Mouse (Mus musculus): ENCODE measurements around the gene Cep41. TPM values are rescaled to one million over a fixed set of nuclear protein-coding genes. Genes with fewer than 3 reads are reported as not detected.
A peak's percentile ranks its signal among the peaks of the same experiment; 100 is the strongest.

The Cep41 gene
- polyA plus RNA-seq, 1 experiment from 2014 or later = 23.3 TPM

DNA sequence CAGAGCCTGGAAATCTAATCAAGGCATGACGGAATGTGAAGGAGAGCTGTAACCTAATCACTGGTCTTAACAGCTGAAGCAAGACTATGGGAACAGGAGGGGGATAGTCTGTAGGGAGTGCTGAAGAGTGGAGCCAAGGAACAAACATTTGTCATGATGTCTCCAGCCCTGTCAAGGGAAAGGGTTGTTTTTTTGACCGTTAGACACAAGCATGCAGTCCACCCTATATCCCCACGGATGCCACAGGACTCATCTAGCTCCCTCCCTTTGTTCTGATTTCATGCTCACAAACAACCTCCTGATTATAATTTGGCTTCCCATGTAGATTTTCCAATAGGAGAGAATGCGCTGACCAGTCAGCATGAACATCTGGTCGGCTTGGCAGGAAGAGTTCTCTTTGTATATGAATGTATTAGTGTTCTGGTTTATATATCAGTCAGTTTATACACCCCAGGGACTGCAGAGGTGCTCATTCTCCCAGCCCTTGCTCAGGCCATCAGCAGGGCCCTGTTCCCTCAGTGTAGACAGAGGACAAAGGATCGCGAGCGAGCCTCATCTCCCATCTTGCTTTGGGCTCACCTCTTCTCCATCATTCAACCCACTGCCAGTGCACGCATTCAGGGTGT is 10.5 kb upstream of the Cep41 start:
- WGBS = 93% methylated on average over 9 of the region's 9 CpGs
- Histone ChIP-seq H3K27me3 (no peaks in the 10 kb centered on the region), H3K4me2 (no peak overlapping the region), H3K9me3 (no peaks in the 10 kb centered on the region), H3K4me3 (replicated peaks) (no peak overlapping the region), H3K4me1 (peaks cover 2% of the 10 kb centered on the region), H3K27ac (no peak overlapping the region), H3K9ac (no peak overlapping the region), H3K36me3 (replicated peaks) (no peaks in the 10 kb centered on the region)
- no peak for ATAC-seq (ENCODE audit: low FRiP score)

DNA sequence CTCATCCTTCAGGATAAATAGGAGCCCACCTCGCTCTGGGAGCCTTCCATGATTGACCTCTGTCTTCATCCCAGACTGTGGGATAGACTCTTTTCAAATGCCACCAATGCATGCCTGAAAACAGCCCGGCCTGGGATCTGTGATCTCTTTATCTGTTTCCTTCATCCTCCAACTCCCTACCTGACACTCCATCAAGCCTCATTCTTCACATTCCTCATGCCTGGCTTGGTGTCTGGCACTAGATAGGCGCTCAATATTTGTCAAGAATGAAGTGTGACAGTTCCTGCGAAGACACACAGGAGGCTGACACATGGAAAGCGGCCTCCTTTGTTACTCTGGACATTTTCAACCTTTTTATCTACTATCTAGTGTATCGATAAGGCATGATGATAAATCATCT is 9.9 kb upstream of the Cep41 start:
- WGBS = 86% methylated on average over 6 of the region's 6 CpGs
- no peak overlapping the region for H3K4me2 ChIP-seq
- no peak overlapping the region for H3K27ac ChIP-seq
- no peak for ATAC-seq (ENCODE audit: low FRiP score)
- no peaks in the 10 kb centered on the region for H3K36me3 ChIP-seq (replicated peaks)
- no peaks in the 10 kb centered on the region for H3K9me3 ChIP-seq
- H3K9ac ChIP-seq = no peak overlapping the region
- H3K4me3 ChIP-seq (replicated peaks) = no peak overlapping the region
- H3K27me3 ChIP-seq = no peaks in the 10 kb centered on the region
- no peaks in the 10 kb centered on the region; the same call in 1 of the 2 replicates for H3K4me1 ChIP-seq

DNA sequence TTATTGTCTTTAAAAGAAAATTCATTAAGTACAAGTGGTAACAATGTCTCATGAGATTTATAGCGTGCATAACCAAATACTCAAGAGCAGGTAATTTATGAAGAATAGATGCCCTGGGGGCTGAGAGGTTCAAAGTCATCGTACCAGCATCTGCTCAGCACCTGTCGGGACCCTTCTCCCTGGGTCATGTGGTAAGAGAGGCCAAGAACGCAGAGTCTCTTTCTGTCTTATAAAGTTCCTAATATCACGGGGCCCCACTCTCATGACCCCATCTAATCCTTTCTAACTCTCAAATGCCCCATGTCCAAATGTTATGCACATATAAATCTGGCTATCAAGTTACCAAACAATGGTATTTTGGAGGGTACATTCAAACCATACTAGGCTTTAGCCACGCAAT is 9.3 kb upstream of the Cep41 start:
- no peaks in the 10 kb centered on the region for H3K27me3 ChIP-seq
- no peaks in the 10 kb centered on the region for H3K36me3 ChIP-seq (replicated peaks)
- no peak overlapping the region for H3K27ac ChIP-seq
- no peak overlapping the region for H3K9ac ChIP-seq
- no peak overlapping the region for H3K4me3 ChIP-seq (replicated peaks)
- no peaks in the 10 kb centered on the region for H3K9me3 ChIP-seq
- no peak overlapping the region for H3K4me2 ChIP-seq
- ATAC-seq (ENCODE audit: low FRiP score) = no peak
- 87% methylated on average over 6 of the region's 6 CpGs for WGBS
- H3K4me1 ChIP-seq = peaks cover under 1% of the 10 kb centered on the region

DNA sequence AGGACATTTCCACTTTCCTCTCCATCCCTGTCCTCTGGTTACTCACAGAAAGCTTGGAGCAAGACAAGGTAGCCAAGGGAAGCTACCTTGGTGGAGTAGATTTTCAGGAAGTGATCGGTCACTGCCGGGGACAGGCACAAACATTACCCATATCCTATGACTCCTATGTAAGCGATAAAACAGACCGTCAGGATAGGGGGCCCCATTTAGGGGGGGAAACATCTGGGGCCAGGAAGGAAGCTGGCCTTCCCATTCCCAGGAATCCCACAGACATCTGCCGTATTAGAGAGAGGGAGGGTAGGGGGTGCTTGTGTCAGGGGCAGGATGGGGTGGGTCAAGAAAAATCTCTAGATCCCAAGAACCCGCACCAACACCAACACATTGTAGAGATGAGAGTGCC is 6.6 kb upstream of the Cep41 start:
- Histone ChIP-seq H3K27ac (peak overlapping the region; percentile 59; the same call in 1 of the 2 replicates), H3K4me1 (peaks cover 6% of the 10 kb centered on the region), H3K9ac (no peak overlapping the region), H3K36me3 (replicated peaks) (no peaks in the 10 kb centered on the region), H3K4me2 (no peak overlapping the region), H3K27me3 (no peaks in the 10 kb centered on the region), H3K4me3 (replicated peaks) (no peak overlapping the region), H3K9me3 (no peaks in the 10 kb centered on the region)
- WGBS = 85% methylated on average over 6 of the region's 6 CpGs
- ATAC-seq (ENCODE audit: low FRiP score) = no peak

DNA sequence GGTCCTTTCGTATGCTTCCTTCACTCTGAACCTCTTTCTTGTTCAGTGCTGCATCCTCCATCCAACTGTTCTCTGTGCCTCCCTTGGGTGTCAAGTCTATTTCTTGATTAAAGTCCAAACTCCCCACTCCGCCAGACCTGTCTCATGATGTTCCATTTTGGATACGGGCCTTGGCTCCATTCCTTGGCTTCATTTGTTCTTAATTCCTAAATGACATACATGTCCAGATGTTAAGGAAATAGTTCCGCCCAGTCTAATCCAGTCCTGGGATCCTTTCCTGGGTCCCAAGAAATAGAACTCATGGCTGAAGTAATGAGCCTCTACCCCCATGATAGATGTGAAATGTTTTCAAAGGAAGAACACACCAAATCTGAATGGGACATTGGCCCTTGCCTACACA is 4.5 kb upstream of the Cep41 start:
- H3K4me1 ChIP-seq = peaks cover 13% of the 10 kb centered on the region
- WGBS = 89% methylated on average over 4 of the region's 4 CpGs
- H3K9ac ChIP-seq = no peak overlapping the region
- no peaks in the 10 kb centered on the region for H3K9me3 ChIP-seq
- H3K27me3 ChIP-seq = no peaks in the 10 kb centered on the region
- H3K27ac ChIP-seq = no peak overlapping the region
- H3K4me2 ChIP-seq = no peak overlapping the region
- no peak for ATAC-seq (ENCODE audit: low FRiP score)
- no peaks in the 10 kb centered on the region for H3K36me3 ChIP-seq (replicated peaks)
- no peak overlapping the region for H3K4me3 ChIP-seq (replicated peaks)

DNA sequence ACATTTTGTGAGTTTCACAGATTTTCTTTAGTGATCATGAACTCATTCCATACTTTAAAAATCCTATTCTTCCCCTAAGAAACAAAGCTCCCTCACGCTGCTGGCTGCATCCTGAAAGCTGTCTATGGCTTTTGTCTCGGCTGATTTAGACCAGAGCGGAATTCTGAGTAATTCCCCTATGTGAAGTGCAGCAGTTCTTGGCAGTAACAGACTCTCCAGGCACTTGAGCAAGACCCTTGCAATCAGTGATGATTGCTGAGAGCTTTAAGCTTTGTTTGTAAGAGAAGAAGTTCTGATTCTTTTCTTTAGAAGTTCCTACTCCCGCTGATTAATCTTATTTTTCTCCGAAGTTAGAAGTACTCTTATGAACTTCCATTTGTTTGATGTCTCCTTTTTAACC is 3.9 kb upstream of the Cep41 start:
- no peak overlapping the region for H3K4me3 ChIP-seq (replicated peaks)
- H3K9ac ChIP-seq = no peak overlapping the region
- peaks cover 18% of the 10 kb centered on the region for H3K4me1 ChIP-seq
- no peaks in the 10 kb centered on the region for H3K9me3 ChIP-seq
- WGBS = 30% methylated on average over 5 of the region's 5 CpGs
- peak overlapping the region; percentile 47; the same call in 1 of the 2 replicates for H3K27ac ChIP-seq
- no peak overlapping the region for H3K4me2 ChIP-seq
- no peaks in the 10 kb centered on the region for H3K36me3 ChIP-seq (replicated peaks)
- H3K27me3 ChIP-seq = no peaks in the 10 kb centered on the region
- ATAC-seq (ENCODE audit: low FRiP score) = no peak

DNA sequence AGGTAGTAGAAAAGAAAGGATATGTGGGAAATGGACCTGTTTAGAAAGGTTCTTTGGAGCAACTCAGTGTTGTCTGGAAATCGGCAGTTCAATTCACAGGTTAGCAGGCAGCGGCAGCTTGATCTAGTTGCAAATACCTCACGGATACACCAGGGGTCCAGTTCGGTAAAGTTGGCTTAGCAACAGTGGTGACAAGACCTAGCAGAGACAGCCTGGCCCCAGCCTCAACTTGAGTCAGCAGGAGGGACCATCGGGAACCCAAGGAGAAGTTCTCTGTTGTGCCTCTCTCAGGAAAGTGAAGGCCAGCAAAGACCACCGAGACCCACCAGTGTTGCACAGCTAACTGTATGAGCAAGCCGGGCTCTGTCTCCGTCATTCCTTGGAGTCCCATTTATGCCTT is 1.6 kb upstream of the Cep41 start:
- ATAC-seq (ENCODE audit: low FRiP score) = no peak
- H3K27me3 ChIP-seq = no peaks in the 10 kb centered on the region
- peaks cover 19% of the 10 kb centered on the region for H3K4me1 ChIP-seq
- H3K4me2 ChIP-seq = no peak overlapping the region
- no peak overlapping the region for H3K4me3 ChIP-seq (replicated peaks)
- no peaks in the 10 kb centered on the region for H3K36me3 ChIP-seq (replicated peaks)
- H3K9ac ChIP-seq = no peak overlapping the region
- no peaks in the 10 kb centered on the region for H3K9me3 ChIP-seq
- 90% methylated on average over 8 of the region's 8 CpGs for WGBS
- peak overlapping the region; percentile 96; the same call in 1 of the 2 replicates for H3K27ac ChIP-seq

DNA sequence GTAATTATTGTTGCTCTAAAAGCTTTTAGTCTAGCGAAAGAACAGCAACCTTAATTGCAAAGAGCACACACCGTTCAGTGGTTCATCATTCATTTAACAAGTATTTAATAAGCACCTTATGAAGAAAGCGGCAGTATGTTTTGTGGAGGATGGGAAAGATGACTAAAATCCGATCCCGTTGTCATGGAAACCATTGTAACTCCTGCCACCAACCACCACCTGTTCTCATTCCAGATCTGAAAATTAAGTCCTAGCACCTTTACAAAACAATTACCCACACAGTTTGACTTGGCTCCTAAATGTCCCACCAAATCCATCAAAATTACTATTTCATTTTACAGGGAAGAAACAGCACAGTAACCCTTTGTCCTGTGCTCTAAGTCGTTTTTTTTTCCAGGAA is 660 bp upstream of the Cep41 start:
- Histone ChIP-seq H3K4me2 (peak overlapping the region; percentile 45), H3K4me3 (replicated peaks) (peak overlapping the region; percentile 56; the same call in 1 of the 2 replicates), H3K27ac (peak overlapping the region; percentile 96), H3K4me1 (peaks cover 19% of the 10 kb centered on the region), H3K9ac (no peak overlapping the region; the same call in 1 of the 2 replicates), H3K9me3 (no peaks in the 10 kb centered on the region), H3K27me3 (no peaks in the 10 kb centered on the region), H3K36me3 (replicated peaks) (no peaks in the 10 kb centered on the region)
- WGBS = 21% methylated on average over 6 of the region's 6 CpGs
- peak; percentile 12; the same call in 1 of the 2 replicates for ATAC-seq (ENCODE audit: low FRiP score)

DNA sequence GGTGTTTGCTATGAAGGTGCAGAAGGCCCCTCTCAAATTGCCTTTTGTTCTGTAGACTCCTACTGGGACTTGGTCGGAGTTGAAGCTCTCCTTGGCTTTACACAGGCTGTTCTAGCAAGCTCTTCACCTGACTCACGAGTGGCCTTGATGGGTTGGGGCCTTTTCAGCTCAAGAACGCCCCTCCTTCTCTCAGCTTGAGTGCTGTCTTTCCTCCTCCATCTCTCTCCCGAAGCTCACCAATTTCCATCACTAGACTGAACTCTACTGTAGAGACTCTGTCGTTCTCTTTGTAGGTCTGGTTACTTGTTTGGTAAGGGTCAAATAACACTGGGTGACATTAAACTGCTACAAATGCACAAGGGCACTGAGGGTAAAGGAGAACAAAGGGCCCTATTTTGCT is 723 bp downstream of the Cep41 start:
- H3K9me3 ChIP-seq = no peaks in the 10 kb centered on the region
- peak overlapping the region; percentile 61 for H3K9ac ChIP-seq
- no peaks in the 10 kb centered on the region for H3K27me3 ChIP-seq
- peaks cover 18% of the 10 kb centered on the region for H3K4me1 ChIP-seq
- H3K4me2 ChIP-seq = peak overlapping the region; percentile 63
- no peak for ATAC-seq (ENCODE audit: low FRiP score)
- H3K4me3 ChIP-seq (replicated peaks) = peak overlapping the region; percentile 56
- peak overlapping the region; percentile 96 for H3K27ac ChIP-seq
- WGBS = 80% methylated on average over 5 of the region's 5 CpGs
- H3K36me3 ChIP-seq (replicated peaks) = no peaks in the 10 kb centered on the region

DNA sequence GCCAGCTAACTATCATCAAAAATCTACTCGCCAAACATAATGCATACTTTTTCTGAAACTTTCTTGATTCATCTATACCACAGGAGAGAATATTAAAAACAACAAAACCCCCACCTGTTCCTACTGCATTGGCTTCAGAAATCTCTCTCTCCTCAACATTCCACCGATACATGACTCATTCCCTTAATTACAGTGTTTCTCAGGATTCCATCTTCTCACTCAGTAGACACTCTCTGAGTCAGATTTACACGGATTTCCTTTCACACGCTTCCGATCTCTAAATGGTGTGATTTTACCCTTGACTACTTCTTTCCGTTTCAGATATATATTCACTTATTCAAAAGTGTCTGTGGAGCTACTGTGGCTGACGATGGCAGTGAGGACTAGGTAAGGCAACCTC is 6.4 kb downstream of the Cep41 start:
- WGBS = 91% methylated on average over 7 of the region's 7 CpGs
- no peak for ATAC-seq (ENCODE audit: low FRiP score)

DNA sequence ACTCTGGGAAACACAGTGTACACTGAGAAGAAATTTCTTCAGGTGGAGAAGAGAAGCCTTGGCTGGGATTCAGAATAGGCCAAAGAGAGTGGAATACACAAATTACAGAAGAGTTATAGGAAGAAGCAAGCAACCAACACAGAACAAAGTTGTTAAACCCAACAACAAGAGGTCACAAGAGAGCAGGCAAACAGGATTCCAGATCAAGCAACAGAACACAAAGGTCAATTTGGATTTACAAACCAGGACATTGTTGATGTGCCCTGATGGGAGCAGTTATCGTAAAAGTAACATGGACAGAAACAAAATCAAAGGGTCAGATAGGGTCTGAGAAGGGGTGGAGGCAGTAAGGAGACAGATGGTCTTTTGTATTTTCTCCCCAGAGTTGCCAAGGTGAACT is 9.0 kb downstream of the Cep41 start:
- H3K4me2 ChIP-seq = no peak overlapping the region
- H3K27me3 ChIP-seq = no peaks in the 10 kb centered on the region
- no peaks in the 10 kb centered on the region for H3K36me3 ChIP-seq (replicated peaks)
- H3K4me1 ChIP-seq = peaks cover 14% of the 10 kb centered on the region
- H3K4me3 ChIP-seq (replicated peaks) = no peak overlapping the region
- H3K9ac ChIP-seq = no peak overlapping the region
- WGBS = 80% methylated on average over 1 of the region's 1 CpGs
- no peak for ATAC-seq (ENCODE audit: low FRiP score)
- H3K27ac ChIP-seq = no peak overlapping the region
- no peaks in the 10 kb centered on the region for H3K9me3 ChIP-seq

More for the DNA sequence above, 6.4 kb downstream of the Cep41 start:
- H3K27me3 ChIP-seq = no peaks in the 10 kb centered on the region
- no peaks in the 10 kb centered on the region for H3K9me3 ChIP-seq
- H3K36me3 ChIP-seq (replicated peaks) = no peaks in the 10 kb centered on the region
- no peak overlapping the region for H3K9ac ChIP-seq
- no peak overlapping the region for H3K4me2 ChIP-seq
- peaks cover 11% of the 10 kb centered on the region for H3K4me1 ChIP-seq
- H3K4me3 ChIP-seq (replicated peaks) = no peak overlapping the region
- no peak overlapping the region for H3K27ac ChIP-seq

DNA sequence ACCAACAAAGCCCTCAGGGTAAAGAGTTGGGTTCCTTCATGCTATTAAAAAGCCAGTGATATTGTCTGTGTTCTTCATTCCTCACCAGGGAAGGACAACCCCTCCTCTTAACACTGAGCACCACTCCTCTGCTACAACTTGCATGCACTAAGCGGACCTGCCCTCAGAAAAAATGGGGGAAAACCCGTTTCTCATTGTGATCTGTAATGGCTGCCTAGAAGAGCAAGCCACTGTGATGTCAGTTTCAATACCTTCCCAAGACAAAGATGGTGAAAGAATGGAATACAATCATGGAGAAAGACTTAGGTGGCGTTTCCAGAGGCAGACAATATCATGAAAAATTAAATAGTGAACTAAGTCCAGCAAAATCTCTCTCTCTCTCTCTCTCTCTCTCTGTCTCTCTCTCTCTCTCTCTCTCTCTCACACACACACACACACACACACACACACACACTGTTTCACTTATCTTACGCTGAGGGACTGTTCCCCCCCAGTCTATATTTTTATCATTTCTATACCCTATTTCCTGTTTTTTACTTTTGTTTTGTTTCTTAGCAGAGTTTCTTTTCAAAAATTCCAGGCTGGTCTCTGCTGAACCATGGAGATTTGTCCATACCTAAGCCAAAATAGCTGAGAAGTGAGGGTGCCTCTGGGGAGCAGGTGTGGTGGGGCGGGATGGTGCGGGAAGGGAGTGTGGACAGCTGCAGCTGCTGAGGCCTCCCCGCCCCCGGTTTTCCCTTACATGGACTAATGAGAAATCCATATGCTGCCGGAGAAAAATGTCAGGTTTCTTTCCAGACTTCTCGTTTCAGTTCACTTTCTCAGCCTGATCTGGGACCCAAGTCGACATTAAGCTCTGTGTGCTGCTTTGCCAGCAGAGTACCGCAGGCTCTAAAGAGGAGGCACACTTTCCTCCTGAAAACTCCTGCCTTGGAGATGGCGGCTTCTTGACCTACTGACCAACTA is 11.3 kb downstream of the Cep41 start:
- H3K4me1 ChIP-seq = peaks cover 29% of the 10 kb centered on the region
- no peak overlapping the region for H3K4me2 ChIP-seq

More for the DNA sequence above, 11.3 kb downstream of the Cep41 start:
- Histone ChIP-seq H3K4me3 (replicated peaks) (no peak overlapping the region), H3K9me3 (no peaks in the 10 kb centered on the region), H3K27ac (peak overlapping the region; percentile 74), H3K36me3 (replicated peaks) (no peaks in the 10 kb centered on the region), H3K27me3 (no peaks in the 10 kb centered on the region), H3K9ac (no peak overlapping the region)
- WGBS = 63% methylated on average over 13 of the region's 13 CpGs
- no peak for ATAC-seq (ENCODE audit: low FRiP score)

Data from forebrain, embryonic 12.5 days (tissue).